Mouse (Mus musculus): ENCODE measurements around the gene Bahcc1.

Bahcc1 gene

GRCm38 (mm10) chr11:120228911-120229437 is 3.8 kb upstream of the Bahcc1 start:
- DNase-seq, result no peak

- peak; percentile 80 to 91 for DNase-seq
Observed at GRCm38 (mm10) chr11:120229861-120230751, 2.6 kb upstream of the Bahcc1 start.

GRCm38 (mm10) chr11:120230841-120231370 is 1.8 kb upstream of the Bahcc1 start:
- DNase-seq, result peak; percentile 64 to 71

GRCm38 (mm10) chr11:120231379-120231778 is 1.4 kb upstream of the Bahcc1 start:
- DNase-seq, result peak; percentile 100

GRCm38 (mm10) chr11:120233441-120234135 is 841 bp downstream of the Bahcc1 start:
- peak in 1 of 2 experiments; percentile 48 for DNase-seq

- DNase-seq, result peak; percentile 60 to 72
Observed at GRCm38 (mm10) chr11:120234136-120234775, 1.5 kb downstream of the Bahcc1 start.

- peak in 1 of 2 experiments; percentile 66 for DNase-seq
Observed at GRCm38 (mm10) chr11:120234776-120235181, 2.0 kb downstream of the Bahcc1 start.

- peak; percentile 61 to 77 for DNase-seq
Observed at GRCm38 (mm10) chr11:120235385-120236113, 2.8 kb downstream of the Bahcc1 start.

GRCm38 (mm10) chr11:120236114-120236437 is 3.3 kb downstream of the Bahcc1 start:
- DNase-seq, result no peak

- DNase-seq, result peak; percentile 60 to 80
Observed at GRCm38 (mm10) chr11:120236438-120237165, 3.9 kb downstream of the Bahcc1 start.

GRCm38 (mm10) chr11:120237166-120238131 is 4.7 kb downstream of the Bahcc1 start:
- peak; percentile 69 to 79 for DNase-seq

GRCm38 (mm10) chr11:120238306-120238705 is 5.6 kb downstream of the Bahcc1 start:
- DNase-seq, result no peak

- peak; percentile 61 to 86 for DNase-seq
Observed at GRCm38 (mm10) chr11:120238751-120239359, 6.1 kb downstream of the Bahcc1 start.

- DNase-seq, result no peak
Observed at GRCm38 (mm10) chr11:120239581-120239991, 6.8 kb downstream of the Bahcc1 start.

- DNase-seq, result peak; percentile 90 to 95
Observed at GRCm38 (mm10) chr11:120240206-120240605, 7.5 kb downstream of the Bahcc1 start.

GRCm38 (mm10) chr11:120240941-120241890 is 8.5 kb downstream of the Bahcc1 start:
- DNase-seq, result peak in 1 of 2 experiments; percentile 58

GRCm38 (mm10) chr11:120241981-120242725 is 9.4 kb downstream of the Bahcc1 start:
- DNase-seq, result no peak
